Mouse (Mus musculus): Measurements from ENCODE around the gene Usp10. TPM values are rescaled to one million over a fixed set of nuclear protein-coding genes. Genes with fewer than 3 reads are reported as not detected.
A peak's percentile ranks its signal among the peaks of the same experiment; 100 is the strongest.

The Usp10 gene
- polyA plus RNA-seq, 1 experiment = 8.3 TPM

DNA sequence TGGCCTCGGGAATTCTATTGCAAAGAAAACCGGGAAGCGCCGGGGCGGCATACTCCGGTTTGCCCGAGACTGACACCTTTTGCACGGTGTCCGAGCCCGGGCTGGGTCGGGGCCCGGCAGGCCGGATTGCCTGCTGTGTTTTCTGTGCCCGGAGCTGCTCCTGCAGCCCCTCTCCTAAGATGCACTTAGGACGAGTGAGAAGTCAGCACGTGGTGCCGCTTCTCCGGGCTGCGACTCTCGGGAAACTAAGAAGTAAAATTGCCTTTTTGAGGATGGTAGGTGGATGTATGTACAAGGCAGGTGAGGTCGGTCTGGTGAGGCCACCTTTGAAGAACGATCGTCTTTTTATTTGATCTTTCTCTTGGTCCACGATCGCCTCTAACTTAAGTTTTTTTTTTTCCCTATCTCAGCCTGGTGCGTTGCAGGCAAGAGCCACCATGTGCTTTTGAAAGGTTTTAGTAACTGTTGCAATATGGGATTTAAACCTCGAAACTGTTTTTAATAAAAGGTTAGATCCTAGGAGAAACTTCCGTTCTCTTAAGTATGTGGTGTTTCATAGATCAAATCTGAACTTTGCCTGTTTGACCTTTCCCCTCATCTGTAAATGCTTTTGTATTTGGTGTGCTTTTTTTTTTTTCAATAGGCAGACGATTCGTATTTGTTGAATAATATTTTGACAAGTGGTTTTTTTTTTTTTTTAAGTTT, 1.2 kb downstream of the Usp10 start:
- H3K9me3 ChIP-seq (ENCODE audit: control insufficient read depth, low read length) = no peaks in the 10 kb centered on the region
- TF ChIP-seq TAL1 (IDR thresholded peaks at IDR 0.05; ENCODE audit: low read length) (no peak), GATA1 (IDR thresholded peaks at IDR 0.05; ENCODE audit: low read length) (no peak)
- peaks cover 33% of the 10 kb centered on the region for H3K36me3 ChIP-seq (ENCODE audit: control insufficient read depth)
- H3K27me3 ChIP-seq (ENCODE audit: control insufficient read depth) = no peaks in the 10 kb centered on the region
- peaks cover 82% of the 10 kb centered on the region for H3K4me1 ChIP-seq (ENCODE audit: control insufficient read depth)
- H3K4me3 ChIP-seq (replicated peaks) = peak overlapping the region; percentile 99

DNA sequence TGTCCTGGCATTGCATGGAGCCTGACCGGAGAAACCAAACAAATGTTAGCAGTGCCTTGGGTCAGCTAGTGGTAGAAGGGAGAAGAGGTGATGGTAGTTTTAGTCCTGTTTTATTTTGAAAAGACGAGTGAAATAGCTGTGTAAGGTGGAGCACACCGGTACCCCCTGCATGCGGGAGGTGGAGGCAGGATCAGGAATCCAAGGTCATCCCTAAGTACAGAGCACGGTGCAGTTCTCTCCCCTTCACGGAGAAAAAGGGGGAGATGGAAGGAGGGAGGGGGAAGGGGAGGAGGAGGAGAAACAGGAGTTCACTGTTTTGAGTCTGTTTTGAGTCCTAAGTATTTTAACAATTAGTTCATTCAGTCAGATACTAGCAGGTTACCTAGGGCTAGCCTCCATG, 2.5 kb downstream of the Usp10 start:
- H3K36me3 ChIP-seq (ENCODE audit: control insufficient read depth) = peaks cover 40% of the 10 kb centered on the region

DNA sequence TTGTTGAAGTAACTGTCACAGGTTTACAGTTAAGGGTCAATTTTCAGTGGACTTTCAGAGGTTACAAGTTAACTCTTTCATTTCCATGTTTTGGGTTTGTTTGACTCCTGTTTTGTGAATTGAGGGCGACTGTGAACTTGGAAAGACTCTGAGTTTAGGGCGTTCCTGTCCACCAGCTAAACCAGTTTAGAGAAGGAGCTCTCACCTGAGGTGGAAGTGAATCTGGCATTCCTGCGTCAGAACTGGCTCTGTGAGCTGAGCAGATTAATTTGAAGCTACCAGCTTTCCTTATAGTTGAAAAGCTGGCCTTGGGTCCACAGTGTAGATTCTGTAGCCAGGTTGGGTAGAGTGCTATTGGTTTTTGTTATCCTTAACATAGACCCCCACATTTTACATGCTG, 3.0 kb downstream of the Usp10 start:
- Histone ChIP-seq H3K4me3 (replicated peaks) (peak overlapping the region; percentile 99), H3K36me3 (ENCODE audit: control insufficient read depth) (peaks cover 40% of the 10 kb centered on the region), H3K9me3 (ENCODE audit: control insufficient read depth, low read length) (no peaks in the 10 kb centered on the region), H3K4me1 (ENCODE audit: control insufficient read depth) (peaks cover 89% of the 10 kb centered on the region), H3K27me3 (ENCODE audit: control insufficient read depth) (no peaks in the 10 kb centered on the region)
- no peak for TF ChIP-seq TAL1 (IDR thresholded peaks at IDR 0.05; ENCODE audit: low read length)
- TF ChIP-seq GATA1 (IDR thresholded peaks at IDR 0.05; ENCODE audit: low read length) = no peak

More for the DNA sequence above, 2.5 kb downstream of the Usp10 start:
- peaks cover 89% of the 10 kb centered on the region for H3K4me1 ChIP-seq (ENCODE audit: control insufficient read depth)
- peak overlapping the region; percentile 99 for H3K4me3 ChIP-seq (replicated peaks)
- H3K27me3 ChIP-seq (ENCODE audit: control insufficient read depth) = no peaks in the 10 kb centered on the region
- TF ChIP-seq TAL1 (IDR thresholded peaks at IDR 0.05; ENCODE audit: low read length) (no peak), GATA1 (IDR thresholded peaks at IDR 0.05; ENCODE audit: low read length) (no peak)
- H3K9me3 ChIP-seq (ENCODE audit: control insufficient read depth, low read length) = no peaks in the 10 kb centered on the region

DNA sequence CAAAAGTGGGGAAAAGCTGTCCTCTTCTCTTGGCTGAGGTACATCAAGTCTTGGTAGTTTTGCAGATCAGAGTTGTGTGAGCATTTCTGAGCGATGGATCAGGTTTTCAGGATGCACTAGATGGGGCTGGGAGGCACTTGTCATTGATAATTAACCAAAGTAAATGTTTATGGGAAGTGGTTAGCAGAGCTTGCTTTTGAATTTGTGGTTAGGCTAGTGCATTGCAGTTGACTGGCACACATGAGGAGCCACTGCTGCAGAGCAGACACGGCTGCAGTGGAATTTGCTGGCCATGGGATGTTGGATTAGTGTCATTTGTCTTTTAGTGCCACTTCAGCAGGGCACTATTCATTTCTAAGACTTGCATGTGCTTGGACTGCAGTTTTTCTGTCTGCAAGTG, 4.0 kb downstream of the Usp10 start:
- Histone ChIP-seq H3K36me3 (ENCODE audit: control insufficient read depth) (peaks cover 48% of the 10 kb centered on the region), H3K27me3 (ENCODE audit: control insufficient read depth) (no peaks in the 10 kb centered on the region), H3K4me3 (replicated peaks) (peak overlapping the region; percentile 99), H3K9me3 (ENCODE audit: control insufficient read depth, low read length) (peaks cover 6% of the 10 kb centered on the region), H3K4me1 (ENCODE audit: control insufficient read depth) (peaks cover 91% of the 10 kb centered on the region)
- TF ChIP-seq GATA1 (IDR thresholded peaks at IDR 0.05; ENCODE audit: low read length) = no peak

DNA sequence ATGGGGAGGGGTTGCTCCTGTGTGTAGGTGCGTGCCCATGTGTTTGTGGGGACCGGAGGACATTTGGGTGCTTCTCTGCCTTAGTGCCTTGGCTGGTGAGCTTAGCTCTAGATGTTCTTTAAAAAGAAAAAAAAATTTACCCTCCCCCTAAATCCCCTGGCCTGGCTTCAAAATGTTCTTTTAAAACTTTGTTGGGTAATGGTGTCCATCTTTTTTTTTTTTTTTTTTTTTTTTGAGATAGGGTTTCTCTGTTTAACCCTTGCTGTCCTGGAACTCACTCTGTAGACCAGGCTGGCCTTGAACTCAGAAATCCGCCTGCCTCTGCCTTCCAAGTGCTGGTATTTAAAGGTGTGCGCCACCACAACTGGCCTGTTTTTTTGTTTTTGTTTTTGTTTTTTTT, 5.1 kb downstream of the Usp10 start:
- peaks cover 56% of the 10 kb centered on the region for H3K36me3 ChIP-seq (ENCODE audit: control insufficient read depth)
- H3K4me1 ChIP-seq (ENCODE audit: control insufficient read depth) = peaks cover 93% of the 10 kb centered on the region
- H3K9me3 ChIP-seq (ENCODE audit: control insufficient read depth, low read length) = peaks cover 9% of the 10 kb centered on the region
- no peaks in the 10 kb centered on the region for H3K27me3 ChIP-seq (ENCODE audit: control insufficient read depth)
- no peak for TF ChIP-seq TAL1 (IDR thresholded peaks at IDR 0.05; ENCODE audit: low read length)
- TF ChIP-seq GATA1 (IDR thresholded peaks at IDR 0.05; ENCODE audit: low read length) = no peak
- H3K4me3 ChIP-seq (replicated peaks) = peak overlapping the region; percentile 17

DNA sequence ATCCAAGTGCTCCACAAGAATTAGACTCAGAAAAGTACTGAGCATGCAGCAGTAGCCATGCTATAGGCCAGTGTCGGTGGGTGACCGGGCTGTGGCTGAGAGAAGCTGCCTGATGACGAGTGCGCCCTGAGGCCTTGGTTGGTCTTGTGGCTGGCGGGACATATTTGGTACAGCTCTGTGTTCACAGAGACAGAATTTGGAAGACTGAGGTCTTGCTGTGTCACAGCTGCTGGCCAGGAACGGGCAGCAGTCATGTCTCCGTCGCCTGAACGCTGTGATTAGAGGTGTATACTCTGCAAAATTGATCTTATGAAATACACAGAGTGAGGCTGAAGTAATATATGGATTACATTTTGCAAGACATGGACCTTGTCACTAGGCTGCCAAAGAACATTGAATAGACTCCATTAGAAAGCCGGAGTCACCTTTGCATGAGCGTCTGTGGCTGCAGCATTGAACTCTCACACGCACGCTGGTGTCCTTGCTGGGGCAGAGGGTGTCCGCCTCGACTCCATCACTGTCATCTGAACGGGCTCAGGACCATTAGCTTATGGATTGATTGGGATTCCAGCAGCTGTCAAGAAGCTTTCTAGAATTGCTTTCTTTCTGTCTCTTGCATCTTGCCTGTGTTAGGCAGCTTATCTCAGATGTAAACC, 6.2 kb downstream of the Usp10 start:
- TF ChIP-seq TAL1 (IDR thresholded peaks at IDR 0.05; ENCODE audit: low read length) (no peak), GATA1 (IDR thresholded peaks at IDR 0.05; ENCODE audit: low read length) (no peak)
- Histone ChIP-seq H3K4me1 (ENCODE audit: control insufficient read depth) (peaks cover 96% of the 10 kb centered on the region), H3K9me3 (ENCODE audit: control insufficient read depth, low read length) (peaks cover 9% of the 10 kb centered on the region), H3K36me3 (ENCODE audit: control insufficient read depth) (peaks cover 67% of the 10 kb centered on the region), H3K4me3 (replicated peaks) (peak overlapping the region; percentile 59), H3K27me3 (ENCODE audit: control insufficient read depth) (no peaks in the 10 kb centered on the region)

DNA sequence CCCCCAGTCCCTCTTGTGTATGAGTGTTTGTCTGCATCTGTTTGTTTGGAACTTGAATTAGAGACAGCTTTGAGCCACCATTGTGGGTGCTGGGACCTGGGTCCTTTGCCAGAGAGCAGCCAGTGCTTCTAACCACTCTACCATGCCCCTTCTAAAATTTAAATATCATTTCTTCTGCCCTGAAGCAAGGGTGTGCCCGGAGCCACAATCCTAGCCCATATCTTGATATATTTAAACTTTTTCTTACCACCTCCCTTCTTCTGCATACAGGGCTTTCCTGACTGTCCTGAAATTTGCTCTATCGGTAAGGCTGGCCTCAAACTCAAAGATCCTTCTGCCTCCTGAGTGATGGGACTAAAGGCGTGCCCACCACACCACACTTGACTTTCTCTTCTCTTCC, 7.3 kb downstream of the Usp10 start:
- TF ChIP-seq TAL1 (IDR thresholded peaks at IDR 0.05; ENCODE audit: low read length) (no peak), GATA1 (IDR thresholded peaks at IDR 0.05; ENCODE audit: low read length) (no peak)
- H3K27me3 ChIP-seq (ENCODE audit: control insufficient read depth) = no peaks in the 10 kb centered on the region
- H3K9me3 ChIP-seq (ENCODE audit: control insufficient read depth, low read length) = peaks cover 9% of the 10 kb centered on the region
- H3K4me1 ChIP-seq (ENCODE audit: control insufficient read depth) = peaks cover 96% of the 10 kb centered on the region
- H3K36me3 ChIP-seq (ENCODE audit: control insufficient read depth) = peaks cover 74% of the 10 kb centered on the region
- H3K4me3 ChIP-seq (replicated peaks) = peak overlapping the region; percentile 59

DNA sequence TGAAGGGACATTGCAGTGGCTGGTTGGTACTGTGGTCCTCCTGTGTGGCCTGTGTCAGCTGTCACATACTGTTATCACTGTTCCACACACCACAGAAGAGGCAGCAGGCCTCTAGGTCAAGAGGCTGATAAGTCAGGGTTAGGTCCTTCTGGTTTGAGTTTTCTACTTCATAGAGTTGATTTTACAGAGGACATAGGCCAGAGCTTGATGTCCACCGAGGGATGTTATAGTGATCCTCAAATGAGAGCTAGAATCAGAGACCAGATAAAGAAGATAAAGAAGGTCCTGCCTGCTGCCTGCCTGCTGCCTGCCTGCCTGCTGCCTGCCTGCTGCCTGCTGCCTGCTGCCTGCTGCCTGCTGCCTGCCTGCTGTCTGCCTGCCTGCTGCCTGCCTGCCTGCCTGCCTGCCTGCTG, 8.0 kb downstream of the Usp10 start:
- H3K4me3 ChIP-seq (replicated peaks) = peak overlapping the region; percentile 59
- peaks cover 70% of the 10 kb centered on the region for H3K36me3 ChIP-seq (ENCODE audit: control insufficient read depth)
- TF ChIP-seq TAL1 (IDR thresholded peaks at IDR 0.05; ENCODE audit: low read length) = peak; percentile 87
- TF ChIP-seq GATA1 (IDR thresholded peaks at IDR 0.05; ENCODE audit: low read length) = peak; percentile 85
- H3K9me3 ChIP-seq (ENCODE audit: control insufficient read depth, low read length) = peaks cover 9% of the 10 kb centered on the region
- H3K4me1 ChIP-seq (ENCODE audit: control insufficient read depth) = peaks cover 91% of the 10 kb centered on the region
- H3K27me3 ChIP-seq (ENCODE audit: control insufficient read depth) = no peaks in the 10 kb centered on the region

DNA sequence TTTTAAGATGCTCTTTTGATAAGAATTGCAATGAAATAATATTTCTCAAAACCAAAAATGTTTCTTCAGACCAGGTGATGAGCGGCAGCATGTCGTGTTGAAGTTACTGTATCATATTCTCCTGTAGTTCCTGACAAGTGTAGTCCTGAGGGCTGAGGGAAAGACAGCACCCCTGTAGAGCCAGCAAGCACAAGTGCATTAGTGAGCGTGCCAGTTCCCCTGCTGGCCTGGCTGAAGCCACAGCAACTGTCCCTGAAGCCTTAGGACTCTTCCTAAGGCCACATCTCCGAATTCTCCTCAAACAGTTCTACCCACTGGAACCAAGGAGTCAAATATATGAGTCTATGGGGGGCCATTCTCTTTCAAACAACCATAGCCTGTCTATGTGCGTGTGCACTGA, 13.1 kb downstream of the Usp10 start:
- TF ChIP-seq GATA1 (IDR thresholded peaks at IDR 0.05; ENCODE audit: low read length) = no peak
- TF ChIP-seq TAL1 (IDR thresholded peaks at IDR 0.05; ENCODE audit: low read length) = no peak
- peaks cover 76% of the 10 kb centered on the region for H3K36me3 ChIP-seq (ENCODE audit: control insufficient read depth)

More for the DNA sequence above, 13.1 kb downstream of the Usp10 start:
- H3K9me3 ChIP-seq (ENCODE audit: control insufficient read depth, low read length) = peaks cover 9% of the 10 kb centered on the region
- no peaks in the 10 kb centered on the region for H3K27me3 ChIP-seq (ENCODE audit: control insufficient read depth)
- no peak overlapping the region for H3K4me3 ChIP-seq (replicated peaks)
- peaks cover 83% of the 10 kb centered on the region for H3K4me1 ChIP-seq (ENCODE audit: control insufficient read depth)
